Comparison of ENCODE assay signal across 8 mouse cellular contexts in genomic region chr7:118102678-118103461, GRCm38 (mm10). TPM values are rescaled to one million over a fixed set of nuclear protein-coding genes. Genes with fewer than 3 reads are reported as not detected.
DNase-seq lines count a peak whose midpoint lies in the region; ATAC-seq lines count a peak whose summit lies in the region.

No protein-coding gene starts in this region.

- H3K4me3 ChIP-seq in midbrain, embryonic 10.5 days: no peak overlapping the region
- no peak overlapping the region for H3K4me3 ChIP-seq in midbrain, embryonic 14.5 days (replicated peaks; ENCODE audit: low read depth, low read length)
- H3K4me3 ChIP-seq in forebrain, embryonic 13.5 days: no peak overlapping the region
- no peak overlapping the region for H3K4me3 ChIP-seq in limb, embryonic 15.5 days
- H3K4me3 ChIP-seq in stomach, embryonic 15.5 days (replicated peaks): no peak overlapping the region

- H3K9ac ChIP-seq in midbrain, embryonic 14.5 days (replicated peaks; ENCODE audit: low read length): no peak overlapping the region
- no peak overlapping the region for H3K9ac ChIP-seq in forebrain, embryonic 13.5 days
- H3K9ac ChIP-seq in limb, embryonic 15.5 days: no peak overlapping the region
- H3K9ac ChIP-seq in stomach, embryonic 15.5 days: no peak overlapping the region

- H3K4me2 ChIP-seq in midbrain, embryonic 14.5 days (ENCODE audit: low read length): no peak overlapping the region
- no peak overlapping the region for H3K4me2 ChIP-seq in forebrain, embryonic 13.5 days
- H3K4me2 ChIP-seq in limb, embryonic 15.5 days: no peak overlapping the region
- no peak overlapping the region for H3K4me2 ChIP-seq in stomach, embryonic 15.5 days

- no peaks in the 10 kb centered on the region; the same call in 1 of the 2 replicates for H3K4me1 ChIP-seq in midbrain, embryonic 10.5 days
- no peaks in the 10 kb centered on the region for H3K4me1 ChIP-seq in midbrain, embryonic 14.5 days (ENCODE audit: control insufficient read depth, insufficient read depth, low read length)
- no peaks in the 10 kb centered on the region for H3K4me1 ChIP-seq in forebrain, embryonic 13.5 days
- peaks cover 9% of the 10 kb centered on the region; the same call in 1 of the 2 replicates for H3K4me1 ChIP-seq in limb, embryonic 15.5 days
- no peaks in the 10 kb centered on the region for H3K4me1 ChIP-seq in stomach, embryonic 15.5 days

- H3K27ac ChIP-seq in midbrain, embryonic 10.5 days (replicated peaks): no peak overlapping the region
- H3K27ac ChIP-seq in midbrain, embryonic 14.5 days (replicated peaks; ENCODE audit: low read depth, low read length): no peak overlapping the region
- no peak overlapping the region for H3K27ac ChIP-seq in forebrain, embryonic 13.5 days
- H3K27ac ChIP-seq in limb, embryonic 15.5 days: peak overlapping the region; percentile 44; the same call in 1 of the 2 replicates
- peak overlapping the region; percentile 18; the same call in 1 of the 2 replicates for H3K27ac ChIP-seq in stomach, embryonic 15.5 days

- no peak for ATAC-seq in midbrain, embryonic 14.5 days (ENCODE audit: low FRiP score, low TSS enrichment)
- peak; percentile 31 for ATAC-seq in forebrain, embryonic 13.5 days
- ATAC-seq in limb, embryonic 15.5 days (ENCODE audit: insufficient number of reproducible peaks, low FRiP score, low TSS enrichment, low read depth): no peak
- peak; percentile 57 for ATAC-seq in stomach, embryonic 15.5 days (ENCODE audit: insufficient read depth, low FRiP score, low read depth)

- no peaks in the 10 kb centered on the region for H3K9me3 ChIP-seq in midbrain, embryonic 10.5 days (replicated peaks)
- no peaks in the 10 kb centered on the region for H3K9me3 ChIP-seq in midbrain, embryonic 14.5 days (ENCODE audit: control insufficient read depth, low read length)
- no peaks in the 10 kb centered on the region for H3K9me3 ChIP-seq in forebrain, embryonic 13.5 days (replicated peaks)
- H3K9me3 ChIP-seq in limb, embryonic 15.5 days: no peaks in the 10 kb centered on the region
- no peaks in the 10 kb centered on the region for H3K9me3 ChIP-seq in stomach, embryonic 15.5 days

- peaks cover 40% of the 10 kb centered on the region for H3K36me3 ChIP-seq in midbrain, embryonic 10.5 days
- peaks cover 38% of the 10 kb centered on the region for H3K36me3 ChIP-seq in midbrain, embryonic 14.5 days (ENCODE audit: control insufficient read depth, insufficient read depth, low read length)
- H3K36me3 ChIP-seq in forebrain, embryonic 13.5 days (ENCODE audit: poor library complexity, severe bottlenecking): peaks cover 34% of the 10 kb centered on the region
- peaks cover 35% of the 10 kb centered on the region for H3K36me3 ChIP-seq in limb, embryonic 15.5 days
- H3K36me3 ChIP-seq in stomach, embryonic 15.5 days: peaks cover 27% of the 10 kb centered on the region

- H3K27me3 ChIP-seq in midbrain, embryonic 10.5 days (ENCODE audit: low read depth, poor library complexity, severe bottlenecking): no peaks in the 10 kb centered on the region
- no peaks in the 10 kb centered on the region for H3K27me3 ChIP-seq in midbrain, embryonic 14.5 days (ENCODE audit: control insufficient read depth, insufficient read depth, low read length)
- H3K27me3 ChIP-seq in forebrain, embryonic 13.5 days: no peaks in the 10 kb centered on the region
- H3K27me3 ChIP-seq in limb, embryonic 15.5 days: no peaks in the 10 kb centered on the region
- no peaks in the 10 kb centered on the region for H3K27me3 ChIP-seq in stomach, embryonic 15.5 days (replicated peaks)

- DNase-seq in midbrain, embryonic 10.5 days (ENCODE audit: low spot score): peak; percentile 33
- no peak for DNase-seq in midbrain, embryonic 14.5 days
- no peak for DNase-seq in thymus, postnatal 0 days (ENCODE audit: low spot score)
- no peak for DNase-seq in lung, postnatal 25 days (ENCODE audit: low spot score)
- DNase-seq in adrenal gland, postnatal 14 days: no peak

- 39% methylated on average over 4 of the region's 4 CpGs for WGBS in midbrain, embryonic 10.5 days
- 46% methylated on average over 4 of the region's 4 CpGs for WGBS in midbrain, embryonic 14.5 days
- WGBS in forebrain, embryonic 13.5 days: 47% methylated on average over 4 of the region's 4 CpGs
- 36% methylated on average over 4 of the region's 4 CpGs for WGBS in limb, embryonic 15.5 days
- WGBS in stomach, embryonic 15.5 days: 43% methylated on average over 4 of the region's 4 CpGs

RNA-seq across cellular contexts. Expression of gene Rps15a, which starts 13.1 kb away (rescaled TPM):
- 564 and 647 TPM in 2 replicates for polyA plus RNA-seq in midbrain, embryonic 10.5 days (2016; fragmentation: Nextera tagmentation; extraction: Ambion mirVana)
- polyA plus RNA-seq in midbrain, embryonic 14.5 days (2014; fragmentation: Nextera tagmentation; extraction: Ambion mirVana): 492 and 536 TPM in 2 replicates
- polyA plus RNA-seq in forebrain, embryonic 13.5 days (2015; fragmentation: Nextera tagmentation; extraction: Ambion mirVana): 632 and 719 TPM in 2 replicates
- 616 and 815 TPM in 2 replicates for polyA plus RNA-seq in limb, embryonic 15.5 days (2015; fragmentation: Nextera tagmentation; extraction: Ambion mirVana)
- polyA plus RNA-seq in stomach, embryonic 15.5 days (2015; fragmentation: Nextera tagmentation; extraction: Ambion mirVana): 712 and 730 TPM in 2 replicates
- polyA plus RNA-seq in thymus, postnatal 0 days (2015; fragmentation: Nextera tagmentation; extraction: Ambion mirVana): 1,241 and 1,277 TPM in 2 replicates
- 705 and 913 TPM in 2 replicates for total RNA-seq in adrenal gland, postnatal 14 days (2021)

RNA-seq across cellular contexts. Expression of gene Arl6ip1, which starts 26.6 kb away (rescaled TPM):
- polyA plus RNA-seq in midbrain, embryonic 10.5 days (2016; fragmentation: Nextera tagmentation; extraction: Ambion mirVana): 503 and 508 TPM in 2 replicates
- polyA plus RNA-seq in midbrain, embryonic 14.5 days (2014; fragmentation: Nextera tagmentation; extraction: Ambion mirVana): 397 and 417 TPM in 2 replicates
- polyA plus RNA-seq in forebrain, embryonic 13.5 days (2015; fragmentation: Nextera tagmentation; extraction: Ambion mirVana): 696 and 753 TPM in 2 replicates
- 365 and 428 TPM in 2 replicates for polyA plus RNA-seq in limb, embryonic 15.5 days (2015; fragmentation: Nextera tagmentation; extraction: Ambion mirVana)
- 438 and 451 TPM in 2 replicates for polyA plus RNA-seq in stomach, embryonic 15.5 days (2015; fragmentation: Nextera tagmentation; extraction: Ambion mirVana)
- 1,029 and 1,106 TPM in 2 replicates for polyA plus RNA-seq in thymus, postnatal 0 days (2015; fragmentation: Nextera tagmentation; extraction: Ambion mirVana)
- 151 and 154 TPM in 2 replicates for total RNA-seq in adrenal gland, postnatal 14 days (2021)

Comparison
In these comparisons a context has a peak if more than half of its experiments do, and no peak if none do; other contexts are left out.
1. H3K27ac ChIP-seq: peak in limb, embryonic 15.5 days (single experiment) and stomach, embryonic 15.5 days (single experiment); none in midbrain, embryonic 10.5 days (single experiment), midbrain, embryonic 14.5 days (single experiment) and forebrain, embryonic 13.5 days (single experiment).
2. ATAC-seq: peak in forebrain, embryonic 13.5 days (single experiment) and stomach, embryonic 15.5 days (single experiment); none in midbrain, embryonic 14.5 days (single experiment) and limb, embryonic 15.5 days (single experiment).